In genomic region chr7:46559006-46559405, GRCm38 (mm10) we compare ENCODE assay signal across 13 mouse cellular contexts.
DNase-seq lines count a peak whose midpoint lies in the region; ATAC-seq and TF ChIP-seq lines count a peak whose summit lies in the region.
"Had no signal": no experiment of that assay in that cellular context is flagged by ENCODE, and none has a peak within 500 bp of the region (broad histone marks: within the 10 kb centered on the region; RNA-seq: fewer than 3 reads in every experiment).

No protein-coding gene starts in this region.

- no peaks in the 10 kb centered on the region for H3K36me3 ChIP-seq in hindbrain, postnatal 0 days (ENCODE audit: insufficient read depth, low read length)
- H3K36me3 ChIP-seq: embryonic facial prominence, embryonic 10.5 days; embryonic facial prominence, embryonic 12.5 days; forebrain, embryonic 15.5 days had no signal

- intact Hi-C loops in heart, postnatal 10 days (cut with DNase I): no loop called here

- no peak for DNase-seq in cerebellum, adult 2 months
- no peak for DNase-seq in cerebellum, adult 11-12 months
- DNase-seq in 416B (ENCODE audit: low read depth) (peak; percentile 75), A20 (ENCODE audit: low read depth, low spot score) (peak; percentile 53)
- no peak for DNase-seq in hindbrain, postnatal 0 days (ENCODE audit: low spot score)
- no peak for DNase-seq in heart, postnatal 10 days
- DNase-seq: forebrain, postnatal 0 days had no signal

- no peak for TF ChIP-seq POLR2A in cerebellum, adult 2 months (IDR thresholded peaks at IDR 0.05; ENCODE audit: borderline replicate concordance, insufficient read depth, low read length)

- no peak for TF ChIP-seq CTCF in cerebellum, adult 2 months (IDR thresholded peaks at IDR 0.05; ENCODE audit: borderline replicate concordance, insufficient read depth, low read depth, low read length)
- TF ChIP-seq CTCF in hindbrain, postnatal 0 days (IDR thresholded peaks at IDR 0.05; ENCODE audit: low read depth): no peak

- no peak overlapping the region for H3K4me2 ChIP-seq in hindbrain, postnatal 0 days (ENCODE audit: low read depth, low read length)
- H3K4me2 ChIP-seq: embryonic facial prominence, embryonic 12.5 days; forebrain, embryonic 13.5 days; forebrain, embryonic 15.5 days had no signal

- 57% methylated on average over 5 of the region's 5 CpGs for WGBS in cerebellum, adult 2 months
- WGBS in hindbrain, postnatal 0 days: 57% methylated on average over 5 of the region's 5 CpGs

- no peaks in the 10 kb centered on the region for H3K27me3 ChIP-seq in cerebellum, adult 2 months (ENCODE audit: control insufficient read depth, insufficient read depth, low read length)
- no peaks in the 10 kb centered on the region for H3K27me3 ChIP-seq in hindbrain, postnatal 0 days (ENCODE audit: insufficient read depth, low read length)
- H3K27me3 ChIP-seq: embryonic facial prominence, embryonic 12.5 days; forebrain, embryonic 13.5 days; forebrain, embryonic 15.5 days; Patski had no signal

- no peak for ATAC-seq in hindbrain, postnatal 0 days
- ATAC-seq: activated CD4-positive, CD25-positive, alpha-beta regulatory T cell, adult 4 months; forebrain, embryonic 13.5 days; forebrain, embryonic 15.5 days; forebrain, postnatal 0 days had no signal

- no peak overlapping the region for H3K4me3 ChIP-seq in cerebellum, adult 2 months (replicated peaks; ENCODE audit: insufficient read depth, low read depth, low read length)
- H3K4me3 ChIP-seq in hindbrain, postnatal 0 days (ENCODE audit: low read length): no peak overlapping the region
- H3K4me3 ChIP-seq: embryonic facial prominence, embryonic 10.5 days; embryonic facial prominence, embryonic 12.5 days; forebrain, embryonic 13.5 days; forebrain, embryonic 15.5 days had no signal

- peak overlapping the region; percentile 98 for H3K27ac ChIP-seq in cerebellum, adult 2 months (ENCODE audit: insufficient read depth, low read length)
- H3K27ac ChIP-seq in hindbrain, postnatal 0 days: no peak overlapping the region
- H3K27ac ChIP-seq: embryonic facial prominence, embryonic 10.5 days; embryonic facial prominence, embryonic 12.5 days; forebrain, embryonic 13.5 days; forebrain, embryonic 15.5 days had no signal

- H3K9me3 ChIP-seq in hindbrain, postnatal 0 days (ENCODE audit: low read length): no peaks in the 10 kb centered on the region
- H3K9me3 ChIP-seq: embryonic facial prominence, embryonic 12.5 days; forebrain, embryonic 13.5 days; forebrain, embryonic 15.5 days had no signal

- no peak overlapping the region for H3K9ac ChIP-seq in hindbrain, postnatal 0 days (replicated peaks; ENCODE audit: low read length)
- H3K9ac ChIP-seq: embryonic facial prominence, embryonic 12.5 days; forebrain, embryonic 13.5 days; forebrain, embryonic 15.5 days; forebrain, postnatal 0 days had no signal

- peaks cover 78% of the 10 kb centered on the region for H3K4me1 ChIP-seq in cerebellum, adult 2 months (ENCODE audit: control insufficient read depth, insufficient read depth, low read length)
- H3K4me1 ChIP-seq in hindbrain, postnatal 0 days (ENCODE audit: insufficient read depth, low read length): peaks cover 16% of the 10 kb centered on the region
- H3K4me1 ChIP-seq: embryonic facial prominence, embryonic 12.5 days had no signal

Comparison
In these comparisons a context has a peak if more than half of its experiments do, and no peak if none do; other contexts are left out.
1. DNase-seq: peak in 416B (single experiment) and A20 (single experiment); none in cerebellum, adult 2 months (0 of 2), cerebellum, adult 11-12 months (single experiment), hindbrain, postnatal 0 days (single experiment) and heart, postnatal 10 days (0 of 2).